Mouse (Mus musculus) heart, adult 2 months (tissue): Measurements from ENCODE around the gene Clip3.

ENCODE experiments used
- CTCF ChIP-seq: fragments of 200-600 bp; IDR thresholded peaks from 2 replicates; pipeline ENCODE4 v1.8.1; 2022; ENCODE audit warnings: antibody characterized with exemption, mild to moderate bottlenecking, moderate library complexity
- POLR2A ChIP-seq: fragments of 200-500 bp; IDR thresholded peaks from 2 replicates; pipeline ENCODE4 v1.6.1; 2011; ENCODE audit warnings: mild to moderate bottlenecking, low read depth, low read length, control low read depth; ENCODE audit not compliant: insufficient read depth

DNA sequence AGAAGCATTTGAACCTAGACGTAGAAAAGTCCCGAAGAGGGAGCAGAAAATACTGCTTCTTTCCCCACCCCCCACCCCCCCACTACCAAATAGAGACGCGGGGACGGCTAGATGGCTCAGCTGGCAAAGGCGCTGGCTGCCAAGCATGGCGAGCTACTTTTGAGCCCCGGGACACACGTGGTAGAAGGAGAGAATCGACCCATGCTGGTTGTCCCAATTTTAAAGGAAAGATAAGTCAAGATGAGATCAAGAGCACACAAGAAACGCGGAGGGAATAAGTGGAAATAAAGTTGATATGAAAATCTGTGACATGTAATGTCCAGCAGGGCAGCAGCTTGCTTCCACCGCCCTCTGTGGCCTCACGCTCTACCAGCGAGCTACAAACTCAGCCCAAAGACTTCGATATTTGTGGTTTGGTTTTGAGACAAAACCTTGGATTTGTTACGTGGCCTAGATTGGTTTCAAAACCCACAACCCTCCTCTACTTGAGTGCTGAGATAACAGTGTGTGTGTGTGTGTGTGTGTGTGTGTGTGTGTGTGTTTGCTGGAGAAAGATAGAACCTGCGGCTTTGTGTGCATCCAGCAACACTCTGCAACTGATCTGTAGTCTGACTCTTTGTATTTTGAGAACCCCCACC lies 41.2 kb downstream of the Clip3 start:
- no peak for TF ChIP-seq CTCF
- TF ChIP-seq POLR2A = no peak
